ENCODE assay signal across 14 mouse cellular contexts in genomic region chr4:81058809-81059208, GRCm38 (mm10).
DNase-seq lines count a peak whose midpoint lies in the region; ATAC-seq lines count a peak whose summit lies in the region.
"Had no signal": no experiment of that assay in that cellular context is flagged by ENCODE, and none has a peak within 500 bp of the region (broad histone marks: within the 10 kb centered on the region; RNA-seq: fewer than 3 reads in every experiment).

No protein-coding gene starts in this region.

- H3K27me3 ChIP-seq in limb, embryonic 13.5 days = no peaks in the 10 kb centered on the region
- no peaks in the 10 kb centered on the region for H3K27me3 ChIP-seq in limb, embryonic 10.5 days (ENCODE audit: low read depth, poor library complexity, severe bottlenecking)
- H3K27me3 ChIP-seq: embryonic facial prominence, embryonic 13.5 days had no signal

- intact Hi-C loops in heart, postnatal 36 days (cut with DNase I) = no loop called here

- H3K4me3 ChIP-seq in limb, embryonic 13.5 days = no peak overlapping the region
- H3K4me3 ChIP-seq in limb, embryonic 10.5 days = no peak overlapping the region
- H3K4me3 ChIP-seq: embryonic facial prominence, embryonic 13.5 days had no signal

- H3K4me2 ChIP-seq in limb, embryonic 13.5 days (replicated peaks) = no peak overlapping the region
- H3K4me2 ChIP-seq: embryonic facial prominence, embryonic 13.5 days had no signal

- peak; percentile 12 to 44 for DNase-seq in cerebellum, postnatal 14 days
- DNase-seq in cerebellum, adult 18-20 months = no peak
- peak; percentile 8 for DNase-seq in heart, adult 18-20 months
- DNase-seq in heart, postnatal 36 days = no peak
- no peak for DNase-seq in limb, embryonic 10.5 days (ENCODE audit: low spot score)
- no peak for DNase-seq in urinary bladder, postnatal 4 days (ENCODE audit: low spot score in 2 of 2)
- DNase-seq in embryo, embryonic 10 days (ENCODE audit: low spot score) = no peak
- DNase-seq: cerebellum, adult 9-10 months; lung, adult 18-20 months; midbrain, embryonic 14.5 days; thymus, postnatal 14 days had no signal

- no peaks in the 10 kb centered on the region for H3K36me3 ChIP-seq in limb, embryonic 13.5 days
- H3K36me3 ChIP-seq in limb, embryonic 10.5 days = no peaks in the 10 kb centered on the region
- H3K36me3 ChIP-seq: embryonic facial prominence, embryonic 13.5 days had no signal

- WGBS in limb, embryonic 13.5 days = 64% methylated on average over 5 of the region's 5 CpGs
- WGBS in limb, embryonic 10.5 days = 92% methylated on average over 5 of the region's 5 CpGs

- peaks cover 3% of the 10 kb centered on the region; the same call in 1 of the 2 replicates for H3K4me1 ChIP-seq in limb, embryonic 13.5 days
- no peaks in the 10 kb centered on the region for H3K4me1 ChIP-seq in limb, embryonic 10.5 days
- H3K4me1 ChIP-seq: embryonic facial prominence, embryonic 13.5 days had no signal

- H3K9me3 ChIP-seq in limb, embryonic 13.5 days = no peaks in the 10 kb centered on the region
- H3K9me3 ChIP-seq in limb, embryonic 10.5 days (replicated peaks) = no peaks in the 10 kb centered on the region
- H3K9me3 ChIP-seq: embryonic facial prominence, embryonic 13.5 days had no signal

- H3K9ac ChIP-seq in limb, embryonic 13.5 days = no peak overlapping the region
- H3K9ac ChIP-seq: embryonic facial prominence, embryonic 13.5 days had no signal

- peak; percentile 85 for ATAC-seq in limb, embryonic 13.5 days (ENCODE audit: low FRiP score, low read depth)

- 0 out of 2 replicates have a peak overlapping the region, but pooled peaks have one; percentile 34 for H3K27ac ChIP-seq in limb, embryonic 13.5 days
- H3K27ac ChIP-seq in limb, embryonic 10.5 days = no peak overlapping the region
- H3K27ac ChIP-seq: embryonic facial prominence, embryonic 13.5 days; macrophage had no signal

Comparison
In these comparisons a context has a peak if more than half of its experiments do, and no peak if none do; other contexts are left out.
1. DNase-seq: peak in cerebellum, postnatal 14 days (2 of 2) and heart, adult 18-20 months (2 of 2); none in cerebellum, adult 18-20 months (0 of 2), heart, postnatal 36 days (0 of 2), limb, embryonic 10.5 days (single experiment), urinary bladder, postnatal 4 days (0 of 2) and embryo, embryonic 10 days (single experiment).